Mouse (Mus musculus) liver, adult 2 months (tissue): ENCODE results near the gene Tnfrsf4. TPM values are rescaled to one million over a fixed set of nuclear protein-coding genes. Genes with fewer than 3 reads are reported as not detected.

Experiments used
- DNase-seq: peaks from one replicate; pipeline ENCODE4 v3.0.0-alpha.2; 2011; ENCODE audit warnings: low read depth, low spot score; ENCODE audit errors: extremely low read depth
- H3K27ac ChIP-seq: fragments of 200-500 bp; replicated peaks from 2 replicates; pipeline ENCODE4 v1.5.1; 2012; ENCODE audit warnings: low read depth, mild to moderate bottlenecking, control low read depth, inconsistent platforms, low read length; ENCODE audit not compliant: insufficient read depth
- H3K27me3 ChIP-seq: fragments of 200-500 bp; 2 replicates; pipeline ENCODE4 v1.6.1; 2012; ENCODE audit warnings: mild to moderate bottlenecking, moderate library complexity, low read length, inconsistent platforms; ENCODE audit not compliant: control insufficient read depth, insufficient read depth
- H3K36me3 ChIP-seq: fragments of 200-500 bp; 2 replicates; pipeline ENCODE4 v1.6.1; 2012; ENCODE audit warnings: low read length, inconsistent platforms; ENCODE audit not compliant: control insufficient read depth, insufficient read depth
- H3K4me1 ChIP-seq: fragments of 200-500 bp; 2 replicates; pipeline ENCODE4 v1.6.1; 2011; ENCODE audit warnings: low read length; ENCODE audit not compliant: control insufficient read depth, insufficient read depth
- H3K4me3 ChIP-seq: fragments of 200-500 bp; 2 replicates; pipeline ENCODE4 v1.5.1; 2011; ENCODE audit warnings: low read depth, mild to moderate bottlenecking, control low read depth, low read length, moderate library complexity; ENCODE audit not compliant: insufficient read depth
- H3K79me2 ChIP-seq: fragments of 200-500 bp; 2 replicates; pipeline ENCODE4 v1.6.1; 2012; ENCODE audit warnings: inconsistent platforms, mild to moderate bottlenecking, low read length, moderate library complexity; ENCODE audit not compliant: control insufficient read depth, insufficient read depth
- H3K9ac ChIP-seq: fragments of 200-500 bp; 2 replicates; pipeline ENCODE4 v1.6.1; 2012; ENCODE audit warnings: low read depth, mild to moderate bottlenecking, control low read depth, inconsistent platforms, low read length
- CTCF ChIP-seq: fragments of 200-500 bp; IDR thresholded peaks from 2 replicates; pipeline ENCODE4 v1.5.1; 2011; ENCODE audit warnings: low read depth, low read length, control low read depth
- POLR2A ChIP-seq: fragments of 200-500 bp; IDR thresholded peaks from 2 replicates; pipeline ENCODE4 v1.6.1; 2011; ENCODE audit warnings: low read length, control low read depth; ENCODE audit not compliant: insufficient read depth; ENCODE audit errors: extremely low read depth
- WGBS: fragments of 180-500 bp; shearing (Covaris S2); methylation state at CpG from one replicate; pipeline ENCODE4 v1.1.7; 2018; 5-methylcytosine and 5-hydroxymethylcytosine counted together
- polyA plus RNA-seq: library from polyadenylated mRNA; depleted of rRNA; stranded (reverse); fragments of >200 nt; gene quantifications from 2 replicates; pipeline ENCODE4 v1.2.3, GENCODE M21; 2012; rRNA removed
- total RNA-seq: library from RNA; depleted of rRNA; stranded (reverse); fragments of >200 nt; gene quantifications from 2 replicates; pipeline ENCODE4 v1.2.3, GENCODE M21; 2014; rRNA removed

Tnfrsf4 gene
- total and polyA plus RNA-seq, 2 experiments, result 0.65 to 2.5 TPM

- no peak overlapping the region for H3K4me3 ChIP-seq
- 60% methylated on average over 10 of the region's 10 CpGs for WGBS
- no peaks in the 10 kb centered on the region for H3K79me2 ChIP-seq
- H3K36me3 ChIP-seq, result no peaks in the 10 kb centered on the region
- DNase-seq, result no peak
- H3K9ac ChIP-seq, result no peak overlapping the region
- H3K4me1 ChIP-seq, result no peaks in the 10 kb centered on the region
- H3K27ac ChIP-seq, result no peak overlapping the region
- H3K27me3 ChIP-seq, result no peaks in the 10 kb centered on the region
- TF ChIP-seq CTCF, result no peak
- TF ChIP-seq POLR2A, result no peak
Observed at GRCm38 (mm10) chr4:156059713-156060112, 46.1 kb downstream of the Tnfrsf4 start.

DNA sequence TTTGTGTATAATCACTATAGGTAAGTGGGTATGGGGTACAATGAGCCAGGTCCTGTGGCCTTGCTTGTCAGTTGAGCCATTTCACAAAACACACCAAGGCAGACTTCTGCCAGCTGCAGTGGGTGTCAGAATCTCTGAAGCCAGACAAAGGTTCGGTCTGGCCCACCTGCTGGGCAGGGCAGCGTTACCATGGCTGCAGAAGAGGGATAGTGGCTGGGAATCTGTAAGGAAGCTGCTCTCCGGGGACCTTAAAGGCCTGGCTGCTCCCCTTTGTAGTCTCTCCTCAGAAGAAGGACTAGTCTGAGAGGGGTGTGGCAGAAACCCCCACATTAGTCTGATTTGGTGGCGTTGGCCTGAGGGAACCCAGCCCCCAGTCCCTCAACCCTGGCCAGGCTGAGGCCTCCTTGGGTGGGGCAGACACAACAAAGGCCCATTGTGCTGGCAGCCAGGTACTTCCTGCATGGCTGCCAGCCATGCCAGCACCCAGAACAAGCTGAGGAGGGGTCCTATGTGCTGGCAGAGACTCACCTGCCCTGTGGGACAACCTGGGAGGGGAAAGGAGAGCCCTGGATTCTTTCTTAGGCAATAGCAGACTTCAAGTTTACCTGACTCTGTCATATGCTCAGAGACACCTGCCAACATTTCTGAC is 50.3 kb downstream of the Tnfrsf4 start:
- 70% methylated on average over 4 of the region's 4 CpGs for WGBS
- no peaks in the 10 kb centered on the region for H3K4me1 ChIP-seq
- no peak overlapping the region for H3K9ac ChIP-seq
- H3K27ac ChIP-seq, result no peak overlapping the region
- no peaks in the 10 kb centered on the region for H3K27me3 ChIP-seq
- TF ChIP-seq POLR2A (no peak), CTCF (no peak)
- no peak overlapping the region for H3K4me3 ChIP-seq
- DNase-seq, result no peak
- H3K36me3 ChIP-seq, result no peaks in the 10 kb centered on the region
- no peaks in the 10 kb centered on the region for H3K79me2 ChIP-seq

DNA sequence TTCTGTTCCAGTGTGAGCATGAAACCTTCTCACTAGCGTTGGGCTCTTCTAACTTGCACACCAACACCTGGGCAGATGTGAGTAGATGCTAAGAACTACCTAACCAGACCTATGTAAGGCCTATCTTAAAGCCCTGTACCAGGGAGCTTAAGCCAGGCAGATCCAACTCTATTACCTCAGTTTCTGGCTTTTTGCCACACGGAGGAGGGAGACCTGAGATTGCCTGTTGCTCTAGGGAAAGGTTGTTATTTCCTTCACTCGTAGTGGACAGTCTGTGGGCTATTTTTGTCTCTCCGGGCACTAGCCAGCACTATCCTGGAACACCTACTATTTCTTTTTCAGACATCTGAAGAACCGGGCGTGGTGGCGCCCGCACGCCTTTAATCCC is 50.9 kb downstream of the Tnfrsf4 start:
- 84% methylated on average over 9 of the region's 9 CpGs for WGBS
- no peak overlapping the region for H3K9ac ChIP-seq
- no peak overlapping the region for H3K27ac ChIP-seq
- no peaks in the 10 kb centered on the region for H3K36me3 ChIP-seq
- TF ChIP-seq POLR2A (no peak), CTCF (no peak)
- H3K4me3 ChIP-seq, result no peak overlapping the region
- no peak for DNase-seq
- no peaks in the 10 kb centered on the region for H3K4me1 ChIP-seq
- no peaks in the 10 kb centered on the region for H3K27me3 ChIP-seq
- no peaks in the 10 kb centered on the region for H3K79me2 ChIP-seq

DNA sequence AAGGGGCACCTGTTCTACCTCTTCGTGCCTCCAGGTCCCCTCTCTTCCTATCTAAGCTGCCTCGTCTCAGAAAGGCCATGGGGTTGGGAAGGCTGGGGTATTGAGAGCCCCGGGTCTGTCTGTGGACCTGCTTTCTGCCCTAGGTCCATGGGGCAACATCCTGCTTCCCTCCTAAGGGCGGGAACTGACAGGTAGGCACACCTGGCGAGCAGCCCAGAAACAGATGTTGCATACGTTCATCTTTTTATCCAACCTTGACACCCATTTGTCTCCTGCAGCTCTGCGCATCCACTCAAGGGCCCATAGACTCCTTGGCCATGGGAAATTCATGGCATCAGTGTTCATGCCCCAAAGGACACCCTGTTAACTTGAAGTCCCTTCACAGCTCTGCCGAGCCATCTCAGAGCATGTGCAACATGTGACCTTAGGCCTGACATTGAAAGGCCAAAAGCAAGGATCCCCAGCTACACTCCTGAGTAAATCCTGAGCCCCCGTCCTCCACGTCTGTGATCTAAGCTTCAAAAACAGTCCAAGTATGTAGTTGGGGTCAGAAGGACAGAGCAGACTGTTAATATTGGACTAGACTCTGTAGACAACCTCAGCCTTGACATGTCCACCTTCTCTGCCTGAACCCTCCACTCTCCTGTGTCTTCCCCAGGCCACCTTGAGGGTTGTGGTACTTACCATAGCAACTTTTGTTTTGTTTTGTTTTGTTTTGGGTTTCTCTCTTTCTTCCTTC is 51.7 kb downstream of the Tnfrsf4 start:
- H3K36me3 ChIP-seq, result no peaks in the 10 kb centered on the region
- no peak overlapping the region for H3K4me3 ChIP-seq
- H3K27ac ChIP-seq, result no peak overlapping the region
- H3K27me3 ChIP-seq, result no peaks in the 10 kb centered on the region
- H3K4me1 ChIP-seq, result no peaks in the 10 kb centered on the region
- no peak overlapping the region for H3K9ac ChIP-seq
- 76% methylated on average over 10 of the region's 10 CpGs for WGBS
- H3K79me2 ChIP-seq, result no peaks in the 10 kb centered on the region
- TF ChIP-seq CTCF (no peak), POLR2A (no peak)
- DNase-seq, result no peak

Other genes with a start within 250 kb of the Tnfrsf4 start
- 0.46 and 0.47 TPM in 2 replicates for gene Vwa1, start 239.1 kb upstream of the Tnfrsf4 start, total RNA-seq
- 0.32 and 0.56 TPM in 2 replicates for gene Vwa1, start 239.1 kb upstream of the Tnfrsf4 start, polyA plus RNA-seq
- gene Tmem88b, start 228.0 kb upstream of the Tnfrsf4 start, total RNA-seq, result 0.74 and 0.87 TPM in 2 replicates
- gene Tmem88b, start 228.0 kb upstream of the Tnfrsf4 start, polyA plus RNA-seq, result 1.3 and 1.9 TPM in 2 replicates
- gene Ankrd65, start 223.4 kb upstream of the Tnfrsf4 start, total RNA-seq, result not detected in 2 replicates
- not detected in 2 replicates for gene Ankrd65, start 223.4 kb upstream of the Tnfrsf4 start, polyA plus RNA-seq
- 72.4 and 73.0 TPM in 2 replicates for gene Mrpl20, start 211.0 kb upstream of the Tnfrsf4 start, total RNA-seq
- gene Mrpl20, start 211.0 kb upstream of the Tnfrsf4 start, polyA plus RNA-seq, result 29.7 and 37.4 TPM in 2 replicates
- gene Ccnl2, start 201.4 kb upstream of the Tnfrsf4 start, total RNA-seq, result 54.9 and 56.1 TPM in 2 replicates
- gene Ccnl2, start 201.4 kb upstream of the Tnfrsf4 start, polyA plus RNA-seq, result 33.9 and 61.8 TPM in 2 replicates
- 140 and 151 TPM in 2 replicates for gene Aurkaip1, start 182.6 kb upstream of the Tnfrsf4 start, total RNA-seq
- 141 and 154 TPM in 2 replicates for gene Aurkaip1, start 182.6 kb upstream of the Tnfrsf4 start, polyA plus RNA-seq
- 7.5 and 8.8 TPM in 2 replicates for gene Mxra8, start 174.2 kb upstream of the Tnfrsf4 start, total RNA-seq
- gene Mxra8, start 174.2 kb upstream of the Tnfrsf4 start, polyA plus RNA-seq, result 15.4 and 17.2 TPM in 2 replicates
- 40.5 and 44.6 TPM in 2 replicates for gene Dvl1, start 166.4 kb upstream of the Tnfrsf4 start, total RNA-seq
- gene Dvl1, start 166.4 kb upstream of the Tnfrsf4 start, polyA plus RNA-seq, result 101 and 162 TPM in 2 replicates
- 0.37 and 0.47 TPM in 2 replicates for gene Tas1r3, start 150.5 kb upstream of the Tnfrsf4 start, total RNA-seq
- 0.12 and 0.35 TPM in 2 replicates for gene Tas1r3, start 150.5 kb upstream of the Tnfrsf4 start, polyA plus RNA-seq
- 5.7 and 7.5 TPM in 2 replicates for gene Cptp, start 144.4 kb upstream of the Tnfrsf4 start, total RNA-seq
- 32.1 and 48.6 TPM in 2 replicates for gene Cptp, start 144.4 kb upstream of the Tnfrsf4 start, polyA plus RNA-seq
- 13.6 and 18.8 TPM in 2 replicates for gene Ints11, start 144.3 kb upstream of the Tnfrsf4 start, total RNA-seq
- gene Ints11, start 144.3 kb upstream of the Tnfrsf4 start, polyA plus RNA-seq, result 15.8 and 20.9 TPM in 2 replicates
- gene Pusl1, start 122.1 kb upstream of the Tnfrsf4 start, total RNA-seq, result 13.6 and 15.5 TPM in 2 replicates
- 33.5 and 35.0 TPM in 2 replicates for gene Pusl1, start 122.1 kb upstream of the Tnfrsf4 start, polyA plus RNA-seq
- 2.5 and 3.4 TPM in 2 replicates for gene Acap3, start 122.0 kb upstream of the Tnfrsf4 start, total RNA-seq
- 4.9 and 6.9 TPM in 2 replicates for gene Acap3, start 122.0 kb upstream of the Tnfrsf4 start, polyA plus RNA-seq
- gene Ube2j2, start 70.0 kb upstream of the Tnfrsf4 start, total RNA-seq, result 21.6 and 27.6 TPM in 2 replicates
- 43.4 and 46.1 TPM in 2 replicates for gene Ube2j2, start 70.0 kb upstream of the Tnfrsf4 start, polyA plus RNA-seq
- 1.8 and 2.1 TPM in 2 replicates for gene C1qtnf12, start 51.5 kb upstream of the Tnfrsf4 start, total RNA-seq
- 2.6 and 3.3 TPM in 2 replicates for gene C1qtnf12, start 51.5 kb upstream of the Tnfrsf4 start, polyA plus RNA-seq
- 2.8 TPM in 2 replicates for gene B3galt6, start 21.2 kb upstream of the Tnfrsf4 start, total RNA-seq
- 2.5 and 2.6 TPM in 2 replicates for gene B3galt6, start 21.2 kb upstream of the Tnfrsf4 start, polyA plus RNA-seq
- gene Sdf4, start 21.0 kb upstream of the Tnfrsf4 start, total RNA-seq, result 141 and 156 TPM in 2 replicates
- gene Sdf4, start 21.0 kb upstream of the Tnfrsf4 start, polyA plus RNA-seq, result 34.9 and 37.2 TPM in 2 replicates
- gene Tnfrsf18, start 12.3 kb downstream of the Tnfrsf4 start, total RNA-seq, result 0.94 TPM in 1 of 2 replicates, not detected in the other
- 0.41 and 0.81 TPM in 2 replicates for gene Tnfrsf18, start 12.3 kb downstream of the Tnfrsf4 start, polyA plus RNA-seq
- 0.37 TPM in 1 of 2 replicates, not detected in the other for gene Ttll10, start 45.6 kb downstream of the Tnfrsf4 start, total RNA-seq
- gene Ttll10, start 45.6 kb downstream of the Tnfrsf4 start, polyA plus RNA-seq, result 0.11 and 0.12 TPM in 2 replicates
- 3.8 and 4.5 TPM in 2 replicates for gene 9430015G10Rik, start 96.1 kb downstream of the Tnfrsf4 start, total RNA-seq
- 3.7 and 9.1 TPM in 2 replicates for gene 9430015G10Rik, start 96.1 kb downstream of the Tnfrsf4 start, polyA plus RNA-seq
- not detected in 2 replicates for gene Rnf223, start 116.7 kb downstream of the Tnfrsf4 start, total RNA-seq
- gene Rnf223, start 116.7 kb downstream of the Tnfrsf4 start, polyA plus RNA-seq, result 0.17 TPM in 1 of 2 replicates, not detected in the other
- 10.4 and 13.8 TPM in 2 replicates for gene Agrn, start 183.6 kb downstream of the Tnfrsf4 start, total RNA-seq
- gene Agrn, start 183.6 kb downstream of the Tnfrsf4 start, polyA plus RNA-seq, result 20.5 and 33.2 TPM in 2 replicates
- gene Isg15, start 187.0 kb downstream of the Tnfrsf4 start, total RNA-seq, result 14.2 and 20.7 TPM in 2 replicates
- 26.8 and 44.3 TPM in 2 replicates for gene Isg15, start 187.0 kb downstream of the Tnfrsf4 start, polyA plus RNA-seq
- gene AW011738, start 189.5 kb downstream of the Tnfrsf4 start, total RNA-seq, result 2.5 and 3.0 TPM in 2 replicates
- 1.7 and 3.7 TPM in 2 replicates for gene AW011738, start 189.5 kb downstream of the Tnfrsf4 start, polyA plus RNA-seq
- 0.07 and 0.09 TPM in 2 replicates for gene Perm1, start 202.0 kb downstream of the Tnfrsf4 start, total RNA-seq
- 0.04 TPM in 1 of 2 replicates, not detected in the other for gene Perm1, start 202.0 kb downstream of the Tnfrsf4 start, polyA plus RNA-seq
- 6.9 TPM in 2 replicates for gene Plekhn1, start 221.0 kb downstream of the Tnfrsf4 start, total RNA-seq
- gene Plekhn1, start 221.0 kb downstream of the Tnfrsf4 start, polyA plus RNA-seq, result 12.1 and 18.5 TPM in 2 replicates
- gene Noc2l, start 222.2 kb downstream of the Tnfrsf4 start, total RNA-seq, result 16.4 and 17.8 TPM in 2 replicates
- gene Noc2l, start 222.2 kb downstream of the Tnfrsf4 start, polyA plus RNA-seq, result 28.5 and 35.8 TPM in 2 replicates
- gene Samd11, start 241.8 kb downstream of the Tnfrsf4 start, total RNA-seq, result under 0.01 TPM in 1 of 2 replicates, not detected in the other
- 0.04 TPM in 1 of 2 replicates, not detected in the other for gene Samd11, start 241.8 kb downstream of the Tnfrsf4 start, polyA plus RNA-seq